Mouse (Mus musculus): Measurements from ENCODE around the gene Lypd5. TPM values are rescaled to one million over a fixed set of nuclear protein-coding genes. Genes with fewer than 3 reads are reported as not detected.

Gene Lypd5
- polyA plus RNA-seq, 1 experiment from 2014 or later, result not detected

- H3K4me3 ChIP-seq, result no peak overlapping the region
- no peaks in the 10 kb centered on the region for H3K36me3 ChIP-seq
- peaks cover 13% of the 10 kb centered on the region for H3K27me3 ChIP-seq
- 45% methylated on average over 17 of the region's 20 CpGs for WGBS
- H3K4me2 ChIP-seq, result peak overlapping the region; percentile 26
- H3K9ac ChIP-seq, result no peak overlapping the region
- H3K4me1 ChIP-seq (replicated peaks), result peaks cover 32% of the 10 kb centered on the region
- peak; percentile 40 for ATAC-seq (ENCODE audit: low FRiP score)
- peak overlapping the region; percentile 77 for H3K27ac ChIP-seq
- H3K9me3 ChIP-seq, result no peaks in the 10 kb centered on the region
Observed at GRCm38 (mm10) chr7:24373538-24374379, 24.8 kb downstream of the Lypd5 start.

- Histone ChIP-seq H3K9ac (no peak overlapping the region), H3K4me2 (no peak overlapping the region), H3K27me3 (peaks cover 14% of the 10 kb centered on the region), H3K27ac (no peak overlapping the region), H3K4me1 (replicated peaks) (peaks cover 32% of the 10 kb centered on the region), H3K36me3 (no peaks in the 10 kb centered on the region), H3K9me3 (no peaks in the 10 kb centered on the region), H3K4me3 (no peak overlapping the region)
- ATAC-seq (ENCODE audit: low FRiP score), result no peak
- WGBS, result 89% methylated on average over 8 of the region's 8 CpGs
Observed at GRCm38 (mm10) chr7:24376456-24376855, 27.5 kb downstream of the Lypd5 start.

- H3K4me1 ChIP-seq (replicated peaks), result peaks cover 32% of the 10 kb centered on the region
- H3K4me3 ChIP-seq, result peak overlapping the region; percentile 29
- peak overlapping the region; percentile 60 for H3K9ac ChIP-seq
- H3K9me3 ChIP-seq, result no peaks in the 10 kb centered on the region
- no peaks in the 10 kb centered on the region for H3K36me3 ChIP-seq
- peaks cover 15% of the 10 kb centered on the region for H3K27me3 ChIP-seq
- 0 out of 2 replicates have a peak overlapping the region, but pooled peaks have one; percentile 12 for H3K27ac ChIP-seq
- peak overlapping the region; percentile 53 for H3K4me2 ChIP-seq
- 6% methylated on average over 49 of the region's 49 CpGs for WGBS
- peak; percentile 26; the same call in 1 of the 2 replicates for ATAC-seq (ENCODE audit: low FRiP score)
Observed at GRCm38 (mm10) chr7:24377091-24377865, 28.3 kb downstream of the Lypd5 start.

- Histone ChIP-seq H3K4me2 (no peak overlapping the region), H3K4me3 (no peak overlapping the region), H3K27me3 (peaks cover 15% of the 10 kb centered on the region), H3K4me1 (replicated peaks) (peaks cover 24% of the 10 kb centered on the region), H3K36me3 (no peaks in the 10 kb centered on the region), H3K27ac (no peak overlapping the region), H3K9ac (no peak overlapping the region), H3K9me3 (no peaks in the 10 kb centered on the region)
- ATAC-seq (ENCODE audit: low FRiP score), result no peak
- 76% methylated on average over 8 of the region's 10 CpGs for whole genome bisulfite sequencing
Observed at GRCm38 (mm10) chr7:24378049-24378701, 29.2 kb downstream of the Lypd5 start.

DNA sequence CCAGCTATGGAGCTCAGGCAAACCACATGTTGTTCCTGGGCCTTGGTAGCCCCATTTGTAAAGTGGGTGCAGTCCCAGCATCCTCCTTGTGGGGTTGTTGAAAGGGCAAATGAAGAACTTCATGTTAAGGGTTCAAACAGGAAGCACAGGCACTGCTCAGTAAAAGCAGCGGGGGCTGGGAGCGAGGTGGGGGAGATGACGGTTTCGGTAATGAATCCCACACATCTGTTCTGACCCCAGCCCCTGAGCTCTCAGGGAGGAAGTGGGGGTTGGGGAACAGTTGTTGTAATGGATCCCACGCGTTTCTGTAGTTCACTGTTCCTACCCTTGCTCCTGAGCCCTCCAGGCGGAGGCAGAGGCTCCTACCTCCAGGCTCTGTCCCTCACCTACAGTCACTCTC is 30.9 kb downstream of the Lypd5 start:
- no peaks in the 10 kb centered on the region for H3K9me3 ChIP-seq
- no peak overlapping the region for H3K9ac ChIP-seq
- 71% methylated on average over 7 of the region's 7 CpGs for WGBS
- no peaks in the 10 kb centered on the region for H3K36me3 ChIP-seq
- peaks cover 13% of the 10 kb centered on the region for H3K4me1 ChIP-seq (replicated peaks)
- no peak for ATAC-seq (ENCODE audit: low FRiP score)
- no peak overlapping the region for H3K27ac ChIP-seq
- peaks cover 25% of the 10 kb centered on the region for H3K27me3 ChIP-seq
- no peak overlapping the region for H3K4me3 ChIP-seq
- no peak overlapping the region for H3K4me2 ChIP-seq

- no peak for ATAC-seq (ENCODE audit: low FRiP score)
- 77% methylated on average over 2 of the region's 2 CpGs for WGBS
- Histone ChIP-seq H3K9me3 (no peaks in the 10 kb centered on the region), H3K4me1 (replicated peaks) (peaks cover 13% of the 10 kb centered on the region), H3K36me3 (no peaks in the 10 kb centered on the region), H3K27ac (no peak overlapping the region), H3K4me2 (no peak overlapping the region), H3K9ac (no peak overlapping the region), H3K4me3 (no peak overlapping the region), H3K27me3 (peaks cover 25% of the 10 kb centered on the region)
Observed at GRCm38 (mm10) chr7:24380370-24380769, 31.4 kb downstream of the Lypd5 start.

- Histone ChIP-seq H3K9me3 (no peaks in the 10 kb centered on the region), H3K9ac (no peak overlapping the region), H3K4me2 (no peak overlapping the region), H3K27me3 (peaks cover 12% of the 10 kb centered on the region; the same call in 1 of the 2 replicates), H3K27ac (no peak overlapping the region), H3K4me1 (replicated peaks) (peaks cover 3% of the 10 kb centered on the region; the same call in 1 of the 2 replicates), H3K36me3 (no peaks in the 10 kb centered on the region), H3K4me3 (no peak overlapping the region)
- ATAC-seq (ENCODE audit: low FRiP score), result no peak
- 84% methylated on average over 16 of the region's 16 CpGs for WGBS
Observed at GRCm38 (mm10) chr7:24382730-24383372, 33.9 kb downstream of the Lypd5 start.

DNA sequence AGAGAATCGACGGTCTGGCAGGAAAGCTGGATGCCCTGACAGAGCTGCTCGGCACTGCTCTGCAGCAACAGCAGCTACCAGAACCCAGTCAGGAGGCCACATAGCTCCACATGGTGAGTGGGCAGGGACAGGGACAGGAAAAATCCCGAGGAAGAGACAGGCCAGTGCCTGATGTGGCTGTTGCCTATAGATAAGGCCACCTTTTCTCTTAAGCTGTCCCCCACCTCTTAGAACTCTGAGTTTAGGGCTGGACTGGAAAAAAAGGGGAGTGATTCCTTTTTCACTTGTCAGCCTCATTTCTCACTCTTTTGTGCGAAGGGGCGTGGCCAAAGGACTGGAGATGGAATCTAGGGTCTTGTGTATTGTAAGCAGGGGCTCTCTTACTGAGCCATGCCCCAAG is 35.1 kb downstream of the Lypd5 start:
- WGBS, result 72% methylated on average over 6 of the region's 6 CpGs
- peaks cover 15% of the 10 kb centered on the region; the same call in 1 of the 2 replicates for H3K27me3 ChIP-seq
- H3K9ac ChIP-seq, result no peak overlapping the region
- no peaks in the 10 kb centered on the region for H3K36me3 ChIP-seq
- H3K4me3 ChIP-seq, result no peak overlapping the region
- no peaks in the 10 kb centered on the region for H3K9me3 ChIP-seq
- no peak for ATAC-seq (ENCODE audit: low FRiP score)
- no peak overlapping the region for H3K4me2 ChIP-seq
- no peaks in the 10 kb centered on the region for H3K4me1 ChIP-seq (replicated peaks)
- no peak overlapping the region for H3K27ac ChIP-seq

GRCm38 (mm10) chr7:24384827-24385226 is 35.8 kb downstream of the Lypd5 start:
- H3K27me3 ChIP-seq, result peaks cover 15% of the 10 kb centered on the region; the same call in 1 of the 2 replicates
- H3K36me3 ChIP-seq, result no peaks in the 10 kb centered on the region
- H3K4me1 ChIP-seq (replicated peaks), result peaks cover 4% of the 10 kb centered on the region; the same call in 1 of the 2 replicates
- H3K4me2 ChIP-seq, result peak overlapping the region; percentile 37
- peak; percentile 55; the same call in 1 of the 2 replicates for ATAC-seq (ENCODE audit: low FRiP score)
- H3K27ac ChIP-seq, result no peak overlapping the region
- no peak overlapping the region for H3K9ac ChIP-seq
- WGBS, result 9% methylated on average over 11 of the region's 11 CpGs
- H3K9me3 ChIP-seq, result no peaks in the 10 kb centered on the region
- H3K4me3 ChIP-seq, result 0 out of 2 replicates have a peak overlapping the region, but pooled peaks have one; percentile 11

- Histone ChIP-seq H3K9ac (0 out of 2 replicates have a peak overlapping the region, but pooled peaks have one; percentile 39), H3K27me3 (peaks cover 12% of the 10 kb centered on the region; the same call in 1 of the 2 replicates), H3K4me3 (no peak overlapping the region), H3K4me2 (no peak overlapping the region), H3K36me3 (no peaks in the 10 kb centered on the region), H3K4me1 (replicated peaks) (peaks cover 17% of the 10 kb centered on the region), H3K27ac (no peak overlapping the region), H3K9me3 (no peaks in the 10 kb centered on the region)
- WGBS, result 87% methylated on average over 10 of the region's 10 CpGs
- no peak for ATAC-seq (ENCODE audit: low FRiP score)
Observed at GRCm38 (mm10) chr7:24387059-24387556, 38.1 kb downstream of the Lypd5 start.

GRCm38 (mm10) chr7:24389516-24390187 is 40.7 kb downstream of the Lypd5 start:
- H3K27ac ChIP-seq, result no peak overlapping the region
- no peaks in the 10 kb centered on the region for H3K36me3 ChIP-seq
- no peak overlapping the region for H3K4me3 ChIP-seq
- 0 out of 2 replicates have a peak overlapping the region, but pooled peaks have one; percentile 31 for H3K9ac ChIP-seq
- no peaks in the 10 kb centered on the region for H3K9me3 ChIP-seq
- 69% methylated on average over 13 of the region's 13 CpGs for WGBS
- H3K4me1 ChIP-seq (replicated peaks), result peaks cover 17% of the 10 kb centered on the region
- no peak for ATAC-seq (ENCODE audit: low FRiP score)
- peaks cover 3% of the 10 kb centered on the region; the same call in 1 of the 2 replicates for H3K27me3 ChIP-seq
- H3K4me2 ChIP-seq, result no peak overlapping the region
